In the genomic region with DNA sequence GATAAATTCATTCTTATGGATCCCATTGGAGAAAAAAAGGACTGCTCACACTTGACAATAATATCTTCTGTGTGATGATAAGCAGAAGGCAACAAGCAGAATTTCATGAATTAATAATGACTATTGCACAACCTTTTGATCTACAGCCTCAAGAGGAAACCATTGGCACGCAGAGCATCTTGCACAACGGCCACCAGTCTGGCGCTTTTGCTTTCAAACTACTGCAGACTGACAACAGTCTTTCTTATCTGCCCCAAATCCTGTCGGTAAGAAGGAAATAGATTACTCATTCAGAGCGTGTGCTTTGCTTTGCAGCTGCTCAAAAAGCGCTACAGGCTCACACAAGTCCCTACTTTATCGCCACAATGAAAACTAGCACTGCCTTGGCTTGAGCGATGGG, we compare ENCODE assay signal across 13 mouse cellular contexts. TPM values are rescaled to one million over a fixed set of nuclear protein-coding genes. Genes with fewer than 3 reads are reported as not detected.
DNase-seq lines count a peak whose midpoint lies in the region; ATAC-seq and TF ChIP-seq lines count a peak whose summit lies in the region.
"Had no signal": no experiment of that assay in that cellular context is flagged by ENCODE, and none has a peak within 500 bp of the region (broad histone marks: within the 10 kb centered on the region; RNA-seq: fewer than 3 reads in every experiment).

No protein-coding gene starts in this region.

- H3K4me2 ChIP-seq in lung, postnatal 0 days (replicated peaks; ENCODE audit: low read depth, low read length), result no peak overlapping the region
- H3K4me2 ChIP-seq: hindbrain, embryonic 13.5 days; liver, embryonic 13.5 days had no signal

- ATAC-seq in lung, postnatal 0 days, result peak; percentile 80
- ATAC-seq: Patski had no signal

- DNase-seq in gastrocnemius, adult 18-20 months (ENCODE audit: low spot score), result peak; percentile 15
- no peak for DNase-seq in gastrocnemius, postnatal 4 days (ENCODE audit: low spot score in 2 of 2)
- peak; percentile 5 for DNase-seq in CD4-positive, CD25-positive, alpha-beta regulatory T cell, adult 2 months (ENCODE audit: low read depth, low spot score)
- peak; percentile 12 for DNase-seq in c-Kit-positive CD71-negative TER-119-negative erythroid progenitor cells, embryonic 14.5 days (ENCODE audit: low read depth)
- peak; percentile 81 for DNase-seq in lung, postnatal 0 days (ENCODE audit: low spot score)
- no peak for DNase-seq in cerebellum, adult 9-10 months
- no peak for DNase-seq in natural killer cell, adult 2 months (ENCODE audit: low spot score in 2 of 2)
- no peak for DNase-seq in hindbrain, embryonic 10.5 days (ENCODE audit: low spot score)
- DNase-seq: kidney, postnatal 14 days; liver, embryonic 13.5 days had no signal

- no peak for TF ChIP-seq CTCF in lung, postnatal 0 days (IDR thresholded peaks at IDR 0.05)

- H3K27ac ChIP-seq in lung, postnatal 0 days (ENCODE audit: low read length), result no peak overlapping the region
- no peak overlapping the region for H3K27ac ChIP-seq in hindbrain, embryonic 10.5 days
- H3K27ac ChIP-seq: hindbrain, embryonic 13.5 days; liver, embryonic 13.5 days had no signal

- no peaks in the 10 kb centered on the region for H3K36me3 ChIP-seq in lung, postnatal 0 days (ENCODE audit: insufficient read depth, low read length)
- peaks cover 57% of the 10 kb centered on the region for H3K36me3 ChIP-seq in hindbrain, embryonic 10.5 days

- H3K4me3 ChIP-seq in lung, postnatal 0 days (ENCODE audit: low read depth, low read length), result no peak overlapping the region
- H3K4me3 ChIP-seq in hindbrain, embryonic 10.5 days, result no peak overlapping the region
- H3K4me3 ChIP-seq: erythroblast, embryonic 14.5 days; hindbrain, embryonic 13.5 days; liver, embryonic 13.5 days had no signal

- H3K4me1 ChIP-seq in lung, postnatal 0 days (ENCODE audit: insufficient read depth, low read depth, low read length), result no peaks in the 10 kb centered on the region
- no peaks in the 10 kb centered on the region for H3K4me1 ChIP-seq in hindbrain, embryonic 10.5 days (replicated peaks)
- H3K4me1 ChIP-seq: hindbrain, embryonic 13.5 days; liver, embryonic 13.5 days had no signal

- H3K9me3 ChIP-seq in lung, postnatal 0 days (ENCODE audit: low read length), result no peaks in the 10 kb centered on the region
- peaks cover 13% of the 10 kb centered on the region for H3K9me3 ChIP-seq in hindbrain, embryonic 10.5 days
- H3K9me3 ChIP-seq: hindbrain, embryonic 13.5 days; liver, embryonic 13.5 days had no signal

- H3K27me3 ChIP-seq in lung, postnatal 0 days (replicated peaks; ENCODE audit: insufficient read depth, low read length), result no peaks in the 10 kb centered on the region
- no peaks in the 10 kb centered on the region for H3K27me3 ChIP-seq in hindbrain, embryonic 10.5 days (ENCODE audit: insufficient read depth, poor library complexity, severe bottlenecking)
- H3K27me3 ChIP-seq: hindbrain, embryonic 13.5 days; liver, embryonic 13.5 days; Patski had no signal

- 57% methylated on average over 8 of the region's 8 CpGs for WGBS in lung, postnatal 0 days
- WGBS in hindbrain, embryonic 10.5 days, result 96% methylated on average over 8 of the region's 8 CpGs

- no peak overlapping the region for H3K9ac ChIP-seq in lung, postnatal 0 days (replicated peaks; ENCODE audit: low read depth)
- H3K9ac ChIP-seq: hindbrain, embryonic 13.5 days; liver, embryonic 13.5 days had no signal

- TF ChIP-seq EP300 in lung, postnatal 0 days (IDR thresholded peaks at IDR 0.05), result 0 out of 2 replicates have a peak, but pooled peaks have one; percentile 35

RNA-seq across cellular contexts. Expression of a gene that starts 51.7 kb away (rescaled TPM):
- 10 to 100 TPM; 12.8 to 14.5 TPM for total RNA-seq in gastrocnemius, adult 18-20 months (2021)
- 10 to 100 TPM in 1 of 2 experiments, 1 to 10 TPM in 1; 9.7 to 12.3 TPM for total RNA-seq in gastrocnemius, postnatal 4 days (2021)
- 4.2 and 6.9 TPM in 2 replicates for polyA plus RNA-seq in lung, postnatal 0 days (2015; fragmentation: Nextera tagmentation; extraction: Ambion mirVana)
- 33.8 and 36.1 TPM in 2 replicates for polyA plus RNA-seq in hindbrain, embryonic 10.5 days (2016; fragmentation: Nextera tagmentation; extraction: Ambion mirVana)

RNA-seq across cellular contexts. Expression of a gene that starts 51.8 kb away (rescaled TPM):
- 10 to 100 TPM; 22.1 to 23.6 TPM for total RNA-seq in gastrocnemius, adult 18-20 months (2021)
- total RNA-seq in gastrocnemius, postnatal 4 days (2021), result 10 to 100 TPM; 17.7 to 19.6 TPM
- 17.6 and 20.0 TPM in 2 replicates for polyA plus RNA-seq in lung, postnatal 0 days (2015; fragmentation: Nextera tagmentation; extraction: Ambion mirVana)
- polyA plus RNA-seq in hindbrain, embryonic 10.5 days (2016; fragmentation: Nextera tagmentation; extraction: Ambion mirVana), result 31.9 and 32.4 TPM in 2 replicates

Comparison
In these comparisons a context has a peak if more than half of its experiments do, and no peak if none do; other contexts are left out.
1. DNase-seq: peak in gastrocnemius, adult 18-20 months (single experiment), CD4-positive, CD25-positive, alpha-beta regulatory T cell, adult 2 months (single experiment), c-Kit-positive CD71-negative TER-119-negative erythroid progenitor cells, embryonic 14.5 days (single experiment) and lung, postnatal 0 days (single experiment); none in gastrocnemius, postnatal 4 days (0 of 2), cerebellum, adult 9-10 months (single experiment), natural killer cell, adult 2 months (0 of 2) and hindbrain, embryonic 10.5 days (single experiment).